Mouse (Mus musculus): ENCODE results near the gene Kdm2b. TPM values are rescaled to one million over a fixed set of nuclear protein-coding genes. Genes with fewer than 3 reads are reported as not detected.

Gene Kdm2b
- polyA plus RNA-seq, 1 experiment, result 10.9 TPM

DNA sequence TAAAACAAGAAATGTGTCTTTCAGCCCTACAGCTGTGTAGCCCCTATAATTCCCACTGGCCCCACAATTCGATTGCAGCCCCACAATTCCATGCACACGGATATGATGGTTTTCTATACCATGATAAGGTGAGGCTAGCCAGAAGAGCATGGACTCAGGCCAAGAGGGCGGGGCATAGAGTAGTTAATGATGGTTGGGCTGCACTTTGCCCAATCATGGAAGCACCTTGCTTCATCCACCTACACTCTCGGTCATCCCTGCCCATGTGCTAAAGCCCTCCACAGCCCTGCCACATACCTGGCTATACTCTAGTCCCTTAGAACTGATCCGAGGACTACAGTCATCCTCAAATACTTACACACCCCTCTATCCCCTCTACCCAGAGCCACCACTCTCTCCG is 61.9 kb downstream of the Kdm2b start:
- Histone ChIP-seq H3K4me1 (ENCODE audit: control insufficient read depth, insufficient read depth, low read length) (no peaks in the 10 kb centered on the region), H3K27me3 (replicated peaks; ENCODE audit: control insufficient read depth, insufficient read depth, low read length) (no peaks in the 10 kb centered on the region), H3K4me3 (ENCODE audit: insufficient read depth, low read depth, low read length) (no peak overlapping the region), H3K27ac (ENCODE audit: insufficient read depth, low read depth, low read length) (no peak overlapping the region), H3K36me3 (ENCODE audit: control insufficient read depth, insufficient read depth, low read length) (no peaks in the 10 kb centered on the region)
- TF ChIP-seq POLR2A (IDR thresholded peaks at IDR 0.05; ENCODE audit: low read depth, low read length), result no peak
- TF ChIP-seq CTCF (conservative IDR thresholded peaks at IDR 0.05; ENCODE audit: insufficient read depth, insufficient read length, low read depth, low read length), result no peak
- DNase-seq, result no peak
- WGBS, result 83% methylated on average over 6 of the region's 6 CpGs

GRCm38 (mm10) chr5:122927092-122927491 is 62.5 kb downstream of the Kdm2b start:
- TF ChIP-seq POLR2A (IDR thresholded peaks at IDR 0.05; ENCODE audit: low read depth, low read length) (no peak), CTCF (conservative IDR thresholded peaks at IDR 0.05; ENCODE audit: insufficient read depth, insufficient read length, low read depth, low read length) (no peak)
- Histone ChIP-seq H3K36me3 (ENCODE audit: control insufficient read depth, insufficient read depth, low read length) (no peaks in the 10 kb centered on the region), H3K4me1 (ENCODE audit: control insufficient read depth, insufficient read depth, low read length) (no peaks in the 10 kb centered on the region), H3K27me3 (replicated peaks; ENCODE audit: control insufficient read depth, insufficient read depth, low read length) (no peaks in the 10 kb centered on the region), H3K4me3 (ENCODE audit: insufficient read depth, low read depth, low read length) (no peak overlapping the region), H3K27ac (ENCODE audit: insufficient read depth, low read depth, low read length) (no peak overlapping the region)
- 93% methylated on average over 8 of the region's 8 CpGs for WGBS
- no peak for DNase-seq

DNA sequence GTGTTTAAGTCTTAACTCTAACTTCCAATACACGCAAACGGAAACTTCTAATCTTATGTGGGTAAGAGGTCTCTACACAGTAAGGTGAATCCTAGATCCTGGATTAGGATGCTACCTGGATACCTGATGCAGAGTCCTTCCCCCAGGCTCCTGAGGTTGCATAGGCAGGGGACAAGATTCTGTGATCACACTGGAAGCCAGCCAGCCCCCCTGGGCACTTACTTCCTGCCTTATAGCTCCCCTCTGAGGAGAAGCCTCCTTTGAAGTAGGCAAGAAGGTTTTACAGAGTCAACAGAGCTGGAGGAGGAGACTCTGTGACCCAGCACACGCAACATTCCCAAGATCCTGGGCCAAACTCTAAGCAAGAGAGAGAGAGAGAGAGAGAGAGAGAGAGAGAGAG is 63.3 kb downstream of the Kdm2b start:
- 79% methylated on average over 3 of the region's 3 CpGs for WGBS
- H3K27me3 ChIP-seq (replicated peaks; ENCODE audit: control insufficient read depth, insufficient read depth, low read length), result no peaks in the 10 kb centered on the region
- no peak for TF ChIP-seq CTCF (conservative IDR thresholded peaks at IDR 0.05; ENCODE audit: insufficient read depth, insufficient read length, low read depth, low read length)
- TF ChIP-seq POLR2A (IDR thresholded peaks at IDR 0.05; ENCODE audit: low read depth, low read length), result no peak
- no peaks in the 10 kb centered on the region for H3K4me1 ChIP-seq (ENCODE audit: control insufficient read depth, insufficient read depth, low read length)
- no peak for DNase-seq
- no peak overlapping the region for H3K27ac ChIP-seq (ENCODE audit: insufficient read depth, low read depth, low read length)
- H3K4me3 ChIP-seq (ENCODE audit: insufficient read depth, low read depth, low read length), result no peak overlapping the region
- no peaks in the 10 kb centered on the region for H3K36me3 ChIP-seq (ENCODE audit: control insufficient read depth, insufficient read depth, low read length)

GRCm38 (mm10) chr5:122925534-122925958 is 64.1 kb downstream of the Kdm2b start:
- peak; percentile 75 for DNase-seq
- Histone ChIP-seq H3K27ac (ENCODE audit: insufficient read depth, low read depth, low read length) (no peak overlapping the region), H3K4me3 (ENCODE audit: insufficient read depth, low read depth, low read length) (no peak overlapping the region), H3K36me3 (ENCODE audit: control insufficient read depth, insufficient read depth, low read length) (no peaks in the 10 kb centered on the region), H3K27me3 (replicated peaks; ENCODE audit: control insufficient read depth, insufficient read depth, low read length) (no peaks in the 10 kb centered on the region), H3K4me1 (ENCODE audit: control insufficient read depth, insufficient read depth, low read length) (no peaks in the 10 kb centered on the region)
- WGBS, result 19% methylated on average over 7 of the region's 7 CpGs
- TF ChIP-seq POLR2A (IDR thresholded peaks at IDR 0.05; ENCODE audit: low read depth, low read length) (no peak), CTCF (conservative IDR thresholded peaks at IDR 0.05; ENCODE audit: insufficient read depth, insufficient read length, low read depth, low read length) (peak; percentile 79)

DNA sequence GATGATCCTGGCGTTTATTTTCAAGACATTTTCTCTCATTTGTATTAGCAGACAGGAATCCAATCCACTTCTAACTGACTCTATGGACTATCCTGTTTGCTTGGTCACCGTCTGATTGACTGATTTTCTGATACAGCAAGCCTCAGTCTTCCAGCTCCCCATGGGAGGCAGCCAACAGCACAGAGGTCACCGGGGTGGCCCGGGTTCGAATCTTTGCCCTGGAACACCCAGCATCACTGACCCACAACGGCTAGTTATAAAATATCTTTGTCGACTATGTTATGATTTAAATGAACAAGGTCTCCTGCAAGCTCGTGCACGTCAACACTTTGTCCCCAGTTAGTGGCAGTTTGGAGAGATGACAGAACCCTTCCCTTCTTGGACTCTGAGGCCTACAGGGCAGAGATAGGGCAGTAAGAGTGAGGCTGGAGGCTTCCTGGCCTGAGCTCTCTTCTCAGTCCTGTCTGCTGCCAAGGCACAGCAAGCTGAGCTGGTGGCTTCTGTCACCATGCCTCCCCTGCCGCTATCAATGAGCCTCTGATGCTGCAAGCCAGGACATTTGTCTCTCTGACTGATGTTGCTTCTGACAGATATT is 65.7 kb downstream of the Kdm2b start:
- Histone ChIP-seq H3K27ac (ENCODE audit: insufficient read depth, low read depth, low read length) (no peak overlapping the region), H3K4me3 (ENCODE audit: insufficient read depth, low read depth, low read length) (no peak overlapping the region), H3K27me3 (replicated peaks; ENCODE audit: control insufficient read depth, insufficient read depth, low read length) (no peaks in the 10 kb centered on the region), H3K4me1 (ENCODE audit: control insufficient read depth, insufficient read depth, low read length) (no peaks in the 10 kb centered on the region), H3K36me3 (ENCODE audit: control insufficient read depth, insufficient read depth, low read length) (no peaks in the 10 kb centered on the region)
- WGBS, result 81% methylated on average over 10 of the region's 10 CpGs
- DNase-seq, result peak; percentile 78
- TF ChIP-seq CTCF (conservative IDR thresholded peaks at IDR 0.05; ENCODE audit: insufficient read depth, insufficient read length, low read depth, low read length) (no peak), POLR2A (IDR thresholded peaks at IDR 0.05; ENCODE audit: low read depth, low read length) (no peak)

DNA sequence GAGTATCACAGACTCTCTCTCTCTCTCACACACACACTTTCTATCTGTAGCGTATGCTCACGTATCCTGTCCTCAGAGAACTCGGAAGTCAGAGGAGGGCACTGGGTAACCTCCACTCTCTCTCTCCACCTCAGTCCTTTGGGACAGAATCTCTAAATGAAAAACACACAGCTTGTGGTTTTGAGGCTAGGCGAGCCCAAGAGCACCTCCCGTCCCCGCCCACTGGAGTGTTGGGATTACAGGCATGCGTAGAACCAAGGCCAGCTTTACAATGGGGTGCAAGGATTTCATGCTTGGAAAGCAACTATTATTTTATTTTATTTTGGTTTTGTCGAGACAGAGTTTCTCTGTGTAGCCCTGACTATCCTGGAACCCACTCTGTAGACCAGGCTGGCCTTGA is 67.7 kb downstream of the Kdm2b start:
- 94% methylated on average over 8 of the region's 8 CpGs for WGBS
- TF ChIP-seq POLR2A (IDR thresholded peaks at IDR 0.05; ENCODE audit: low read depth, low read length) (no peak), CTCF (conservative IDR thresholded peaks at IDR 0.05; ENCODE audit: insufficient read depth, insufficient read length, low read depth, low read length) (no peak)
- Histone ChIP-seq H3K4me3 (ENCODE audit: insufficient read depth, low read depth, low read length) (no peak overlapping the region), H3K27me3 (replicated peaks; ENCODE audit: control insufficient read depth, insufficient read depth, low read length) (no peaks in the 10 kb centered on the region), H3K27ac (ENCODE audit: insufficient read depth, low read depth, low read length) (no peak overlapping the region), H3K36me3 (ENCODE audit: control insufficient read depth, insufficient read depth, low read length) (no peaks in the 10 kb centered on the region), H3K4me1 (ENCODE audit: control insufficient read depth, insufficient read depth, low read length) (no peaks in the 10 kb centered on the region)
- no peak for DNase-seq

GRCm38 (mm10) chr5:122920557-122920956 is 69.1 kb downstream of the Kdm2b start:
- Histone ChIP-seq H3K27me3 (replicated peaks; ENCODE audit: control insufficient read depth, insufficient read depth, low read length) (no peaks in the 10 kb centered on the region), H3K36me3 (ENCODE audit: control insufficient read depth, insufficient read depth, low read length) (no peaks in the 10 kb centered on the region), H3K4me1 (ENCODE audit: control insufficient read depth, insufficient read depth, low read length) (no peaks in the 10 kb centered on the region), H3K27ac (ENCODE audit: insufficient read depth, low read depth, low read length) (no peak overlapping the region), H3K4me3 (ENCODE audit: insufficient read depth, low read depth, low read length) (no peak overlapping the region)
- no peak for DNase-seq
- TF ChIP-seq CTCF (conservative IDR thresholded peaks at IDR 0.05; ENCODE audit: insufficient read depth, insufficient read length, low read depth, low read length), result no peak
- TF ChIP-seq POLR2A (IDR thresholded peaks at IDR 0.05; ENCODE audit: low read depth, low read length), result no peak
- 81% methylated on average over 5 of the region's 5 CpGs for WGBS
